Mouse (Mus musculus): ENCODE measurements around the gene Trio. TPM values are rescaled to one million over a fixed set of nuclear protein-coding genes. Genes with fewer than 3 reads are reported as not detected.
A peak's percentile ranks its signal among the peaks of the same experiment; 100 is the strongest.
"Not testable (repeated sequence)": the region's sequence is repeated elsewhere in the genome, so short reads cannot be mapped to it uniquely, and the experiment has no call there.

Trio gene
- total and polyA plus RNA-seq, 2 experiments from 2014 or later = 21.9 to 214 TPM

GRCm38 (mm10) chr15:27840579-27840978 lies 185.1 kb downstream of the Trio start:
- DNase-seq = no peak
- H3K4me3 ChIP-seq (ENCODE audit: low read depth, low read length) = no peak overlapping the region
- H3K27me3 ChIP-seq (ENCODE audit: insufficient read depth, low read length) = no peaks in the 10 kb centered on the region
- H3K4me1 ChIP-seq (ENCODE audit: insufficient read depth) = no peaks in the 10 kb centered on the region
- ATAC-seq = no peak
- H3K4me2 ChIP-seq (ENCODE audit: low read depth) = no peak overlapping the region
- no peaks in the 10 kb centered on the region for H3K9me3 ChIP-seq (ENCODE audit: low read length)
- H3K9ac ChIP-seq = no peak overlapping the region
- TF ChIP-seq CTCF (IDR thresholded peaks at IDR 0.05; ENCODE audit: low read depth) = no peak
- WGBS = 92% methylated on average over 8 of the region's 8 CpGs
- H3K27ac ChIP-seq (ENCODE audit: low read depth, low read length) = no peak overlapping the region
- peaks cover 67% of the 10 kb centered on the region for H3K36me3 ChIP-seq (ENCODE audit: insufficient read depth)

- Histone ChIP-seq H3K9ac (no peak overlapping the region), H3K4me3 (ENCODE audit: low read depth, low read length) (no peak overlapping the region), H3K4me2 (ENCODE audit: low read depth) (no peak overlapping the region), H3K36me3 (ENCODE audit: insufficient read depth) (peaks cover 62% of the 10 kb centered on the region), H3K27ac (ENCODE audit: low read depth, low read length) (no peak overlapping the region), H3K4me1 (ENCODE audit: insufficient read depth) (no peaks in the 10 kb centered on the region), H3K27me3 (ENCODE audit: insufficient read depth, low read length) (no peaks in the 10 kb centered on the region), H3K9me3 (ENCODE audit: low read length) (no peaks in the 10 kb centered on the region)
- 84% methylated on average over 6 of the region's 6 CpGs for WGBS
- TF ChIP-seq CTCF (IDR thresholded peaks at IDR 0.05; ENCODE audit: low read depth) = no peak
- ATAC-seq = no peak
- DNase-seq = no peak
Measured at GRCm38 (mm10) chr15:27840125-27840524, 185.5 kb downstream of the Trio start.

- Histone ChIP-seq H3K9me3 (ENCODE audit: low read length) (no peaks in the 10 kb centered on the region), H3K27ac (ENCODE audit: low read depth, low read length) (no peak overlapping the region), H3K4me1 (ENCODE audit: insufficient read depth) (no peaks in the 10 kb centered on the region), H3K9ac (no peak overlapping the region), H3K4me2 (ENCODE audit: low read depth) (no peak overlapping the region), H3K27me3 (ENCODE audit: insufficient read depth, low read length) (no peaks in the 10 kb centered on the region), H3K36me3 (ENCODE audit: insufficient read depth) (peaks cover 67% of the 10 kb centered on the region), H3K4me3 (ENCODE audit: low read depth, low read length) (no peak overlapping the region)
- peak; percentile 56; the same call in 1 of the 2 replicates for ATAC-seq
- WGBS = 59% methylated on average over 6 of the region's 6 CpGs
- DNase-seq = no peak
- TF ChIP-seq CTCF (IDR thresholded peaks at IDR 0.05; ENCODE audit: low read depth) = no peak
Measured at GRCm38 (mm10) chr15:27831646-27832045, 194.0 kb downstream of the Trio start.

- not testable (repeated sequence) for DNase-seq; H3K9ac ChIP-seq; H3K4me2 ChIP-seq (ENCODE audit: low read depth); H3K4me3 ChIP-seq (ENCODE audit: low read depth, low read length); H3K9me3 ChIP-seq (ENCODE audit: low read length); H3K27me3 ChIP-seq (ENCODE audit: insufficient read depth, low read length); H3K27ac ChIP-seq (ENCODE audit: low read depth, low read length); H3K4me1 ChIP-seq (ENCODE audit: insufficient read depth); ATAC-seq
- 92% methylated on average over 3 of the region's 3 CpGs for WGBS
- peaks cover 86% of the 10 kb centered on the region for H3K36me3 ChIP-seq (ENCODE audit: insufficient read depth)
Measured at GRCm38 (mm10) chr15:27827871-27828270, 197.8 kb downstream of the Trio start.

- TF ChIP-seq CTCF (IDR thresholded peaks at IDR 0.05; ENCODE audit: low read depth) = no peak
- WGBS = 89% methylated on average over 4 of the region's 4 CpGs
- H3K4me1 ChIP-seq (ENCODE audit: insufficient read depth) = no peaks in the 10 kb centered on the region
- no peak overlapping the region for H3K27ac ChIP-seq (ENCODE audit: low read depth, low read length)
- DNase-seq = no peak
- no peak overlapping the region for H3K9ac ChIP-seq
- H3K9me3 ChIP-seq (ENCODE audit: low read length) = no peaks in the 10 kb centered on the region
- no peak for ATAC-seq
- peaks cover 84% of the 10 kb centered on the region for H3K36me3 ChIP-seq (ENCODE audit: insufficient read depth)
- H3K4me2 ChIP-seq (ENCODE audit: low read depth) = no peak overlapping the region
- no peak overlapping the region for H3K4me3 ChIP-seq (ENCODE audit: low read depth, low read length)
- H3K27me3 ChIP-seq (ENCODE audit: insufficient read depth, low read length) = no peaks in the 10 kb centered on the region
Measured at GRCm38 (mm10) chr15:27826886-27827285, 198.8 kb downstream of the Trio start.

GRCm38 (mm10) chr15:27826048-27826637 lies 199.5 kb downstream of the Trio start:
- ATAC-seq = no peak
- no peaks in the 10 kb centered on the region for H3K27me3 ChIP-seq (ENCODE audit: insufficient read depth, low read length)
- H3K4me3 ChIP-seq (ENCODE audit: low read depth, low read length) = no peak overlapping the region
- H3K9ac ChIP-seq = no peak overlapping the region
- DNase-seq = no peak
- no peaks in the 10 kb centered on the region for H3K4me1 ChIP-seq (ENCODE audit: insufficient read depth)
- 86% methylated on average over 4 of the region's 4 CpGs for WGBS
- no peak overlapping the region for H3K27ac ChIP-seq (ENCODE audit: low read depth, low read length)
- H3K36me3 ChIP-seq (ENCODE audit: insufficient read depth) = peaks cover 79% of the 10 kb centered on the region
- H3K9me3 ChIP-seq (ENCODE audit: low read length) = no peaks in the 10 kb centered on the region
- no peak overlapping the region for H3K4me2 ChIP-seq (ENCODE audit: low read depth)
- TF ChIP-seq CTCF (IDR thresholded peaks at IDR 0.05; ENCODE audit: low read depth) = no peak

- Histone ChIP-seq H3K27ac (ENCODE audit: low read depth, low read length) (no peak overlapping the region), H3K27me3 (ENCODE audit: insufficient read depth, low read length) (no peaks in the 10 kb centered on the region)
Measured at GRCm38 (mm10) chr15:27825390-27825789, 200.3 kb downstream of the Trio start.

More at GRCm38 (mm10) chr15:27825390-27825789, 200.3 kb downstream of the Trio start:
- no peak for ATAC-seq
- no peak for TF ChIP-seq CTCF (IDR thresholded peaks at IDR 0.05; ENCODE audit: low read depth)
- no peak for DNase-seq
- Histone ChIP-seq H3K9me3 (ENCODE audit: low read length) (no peaks in the 10 kb centered on the region), H3K4me2 (ENCODE audit: low read depth) (no peak overlapping the region), H3K36me3 (ENCODE audit: insufficient read depth) (peaks cover 75% of the 10 kb centered on the region), H3K4me3 (ENCODE audit: low read depth, low read length) (no peak overlapping the region), H3K9ac (no peak overlapping the region), H3K4me1 (ENCODE audit: insufficient read depth) (no peaks in the 10 kb centered on the region)
- WGBS = 93% methylated on average over 12 of the region's 12 CpGs
